Mouse (Mus musculus) liver, embryonic 15.5 days (tissue): ENCODE results near the gene Mageb1. TPM values are rescaled to one million over a fixed set of nuclear protein-coding genes. Genes with fewer than 3 reads are reported as not detected.
"Not testable (repeated sequence)": the region's sequence is repeated elsewhere in the genome, so short reads cannot be mapped to it uniquely, and the experiment has no call there.

Experiments used
- ATAC-seq: fragments of 200-750 bp; cut with Nextera tagmentation; 2 replicates; pipeline ENCODE4 v1.8.0; 2017; ENCODE audit warnings: moderate number of reproducible peaks, mild to moderate bottlenecking, moderate library complexity; ENCODE audit not compliant: insufficient read depth
- H3K27ac ChIP-seq: fragments of 300-500 bp; sonication (generic); replicated peaks from 2 replicates; pipeline ENCODE4 v1.5.1; 2015; ENCODE audit warnings: mild to moderate bottlenecking, inconsistent platforms
- H3K27me3 ChIP-seq: fragments of 300-500 bp; sonication (generic); 2 replicates; pipeline ENCODE4 v1.6.1; 2015; ENCODE audit warnings: mild to moderate bottlenecking, inconsistent platforms
- H3K36me3 ChIP-seq: fragments of 300-500 bp; sonication (generic); replicated peaks from 2 replicates; pipeline ENCODE4 v1.6.1; 2015; ENCODE audit warnings: moderate library complexity, mild to moderate bottlenecking, inconsistent platforms
- H3K4me1 ChIP-seq: fragments of 300-500 bp; sonication (generic); replicated peaks from 2 replicates; pipeline ENCODE4 v1.6.1; 2015; ENCODE audit warnings: inconsistent platforms
- H3K4me2 ChIP-seq: fragments of 300-500 bp; sonication (generic); 2 replicates; pipeline ENCODE4 v1.6.1; 2015; ENCODE audit warnings: moderate library complexity, mild to moderate bottlenecking, inconsistent platforms
- H3K4me3 ChIP-seq: fragments of 300-500 bp; sonication (generic); replicated peaks from 2 replicates; pipeline ENCODE4 v1.5.1; 2015; ENCODE audit warnings: mild to moderate bottlenecking, inconsistent platforms
- H3K9ac ChIP-seq: fragments of 300-500 bp; sonication (generic); 2 replicates; pipeline ENCODE4 v1.6.1; 2015; ENCODE audit warnings: moderate library complexity, mild to moderate bottlenecking, inconsistent platforms
- H3K9me3 ChIP-seq: fragments of 300-500 bp; sonication (generic); replicated peaks from 2 replicates; pipeline ENCODE4 v1.6.1; 2016; ENCODE audit warnings: inconsistent platforms
- WGBS: fragments of 180-500 bp; shearing (Covaris S2); methylation state at CpG from one replicate; pipeline ENCODE4 v1.1.7; 2015; ENCODE audit warnings: mixed read lengths; ENCODE audit not compliant: insufficient replicate concordance; 5-methylcytosine and 5-hydroxymethylcytosine counted together
- polyA plus RNA-seq: library from polyadenylated mRNA; unstranded; fragments of >200 nt; fragmentation: Nextera tagmentation; extraction: Ambion mirVana; gene quantifications from 2 replicates; pipeline ENCODE4 v1.2.1, GENCODE M21; 2015

The Mageb1 gene
- not detected in 2 replicates for polyA plus RNA-seq

DNA sequence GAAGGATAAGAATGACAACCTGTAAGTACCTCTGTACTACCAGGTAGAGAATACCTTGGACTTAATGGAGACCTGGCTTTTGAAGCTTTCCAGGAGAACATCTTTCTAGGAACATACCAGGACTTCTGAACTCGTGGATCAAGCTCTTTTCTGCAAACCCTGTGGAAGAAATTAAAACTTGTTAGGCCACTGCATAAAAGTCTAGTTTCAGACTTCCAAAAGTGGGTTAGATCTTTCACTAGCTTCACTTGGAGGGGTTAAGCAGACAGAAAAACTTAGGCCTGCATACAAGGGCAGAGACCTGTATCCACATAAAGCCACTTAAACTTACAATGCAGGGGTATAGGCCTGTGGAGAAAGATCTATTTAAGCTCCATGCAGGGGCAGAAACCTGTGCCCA lies at the start of gene Mageb1:
TSS of gene Mageb1 (minus strand) at position 101 of the 400 bp plus-strand sequence.
- not testable (repeated sequence) for H3K4me3 ChIP-seq, H3K9ac ChIP-seq, H3K4me2 ChIP-seq, H3K27me3 ChIP-seq, ATAC-seq, H3K9me3 ChIP-seq, H3K36me3 ChIP-seq, H3K27ac ChIP-seq, H3K4me1 ChIP-seq
- WGBS, result 14% methylated on average over 1 of the region's 1 CpGs

Other genes starting within 250 kb of the Mageb1 start
- not detected in 2 replicates for gene Mageb5, start 233.3 kb downstream of the Mageb1 start, polyA plus RNA-seq